Mouse (Mus musculus) hindbrain, embryonic 11.5 days (tissue): ENCODE data around the gene Tekt4. TPM values are rescaled to one million over a fixed set of nuclear protein-coding genes. Genes with fewer than 3 reads are reported as not detected.

Experiments used
- ATAC-seq: fragments of 200-750 bp; cut with Nextera tagmentation; 2 replicates; pipeline ENCODE4 v1.8.0; 2017; ENCODE audit warnings: mild to moderate bottlenecking, moderate TSS enrichment, moderate library complexity; ENCODE audit not compliant: low FRiP score
- DNase-seq: peaks from one replicate; pipeline ENCODE4 v3.0.0-alpha.2; 2015; ENCODE audit warnings: low spot score
- H3K27ac ChIP-seq: fragments of 300-500 bp; sonication (generic); 2 replicates; pipeline ENCODE4 v1.5.1; 2014; ENCODE audit warnings: mild to moderate bottlenecking, low read depth, low read length
- H3K27me3 ChIP-seq: fragments of 300-500 bp; sonication (generic); 2 replicates; pipeline ENCODE4 v1.6.1; 2014; ENCODE audit warnings: mild to moderate bottlenecking, low read length, moderate library complexity, mixed read lengths; ENCODE audit not compliant: control insufficient read depth, insufficient read depth
- H3K36me3 ChIP-seq: fragments of 300-500 bp; sonication (generic); 2 replicates; pipeline ENCODE4 v1.6.1; 2014; ENCODE audit warnings: mild to moderate bottlenecking, low read length, moderate library complexity, mixed read lengths; ENCODE audit not compliant: control insufficient read depth, insufficient read depth
- H3K4me1 ChIP-seq: fragments of 300-500 bp; sonication (generic); replicated peaks from 2 replicates; pipeline ENCODE4 v1.6.1; 2014; ENCODE audit warnings: low read length, mixed read lengths; ENCODE audit not compliant: control insufficient read depth, insufficient read depth
- H3K4me2 ChIP-seq: fragments of 300-500 bp; sonication (generic); replicated peaks from 2 replicates; pipeline ENCODE4 v1.6.1; 2014; ENCODE audit warnings: mild to moderate bottlenecking, low read depth, low read length
- H3K4me3 ChIP-seq: fragments of 300-500 bp; sonication (generic); 2 replicates; pipeline ENCODE4 v1.5.1; 2014; ENCODE audit warnings: low read depth, low read length
- H3K9ac ChIP-seq: fragments of 300-500 bp; sonication (generic); 2 replicates; pipeline ENCODE4 v1.6.1; 2014; ENCODE audit warnings: low read depth, low read length
- H3K9me3 ChIP-seq: fragments of 300-500 bp; sonication (generic); 2 replicates; pipeline ENCODE4 v1.6.1; 2016; ENCODE audit warnings: low read length; ENCODE audit not compliant: control insufficient read depth
- WGBS: fragments of 180-500 bp; shearing (Covaris S2); extraction: QIAGEN DNeasy Blood & Tissue Kit; methylation state at CpG from one replicate; pipeline ENCODE4 v1.1.7; 2014; 5-methylcytosine and 5-hydroxymethylcytosine counted together
- polyA plus RNA-seq: library from polyadenylated mRNA; unstranded; fragments of >200 nt; fragmentation: Nextera tagmentation; extraction: Ambion mirVana; gene quantifications from 2 replicates; pipeline ENCODE4 v1.2.1, GENCODE M21; 2014

Gene Tekt4
- polyA plus RNA-seq, 1 experiment from 2014 or later = 1.3 TPM

- Histone ChIP-seq H3K4me3 (no peak overlapping the region), H3K36me3 (no peaks in the 10 kb centered on the region), H3K9me3 (no peaks in the 10 kb centered on the region), H3K4me1 (no peaks in the 10 kb centered on the region), H3K27ac (no peak overlapping the region), H3K4me2 (no peak overlapping the region), H3K27me3 (no peaks in the 10 kb centered on the region), H3K9ac (no peak overlapping the region)
- 83% methylated on average over 10 of the region's 10 CpGs for WGBS
- ATAC-seq (no peak), DNase-seq (no peak)
These were observed 55.8 kb downstream of the Tekt4 start for GRCm38 (mm10) chr17:25510074-25510830.

- 80% methylated on average over 3 of the region's 3 CpGs for WGBS
- no peaks in the 10 kb centered on the region for H3K9me3 ChIP-seq
- H3K27ac ChIP-seq = no peak overlapping the region
- DNase-seq = no peak
- H3K4me1 ChIP-seq = no peaks in the 10 kb centered on the region
- no peaks in the 10 kb centered on the region for H3K27me3 ChIP-seq
- H3K9ac ChIP-seq = no peak overlapping the region
- no peak for ATAC-seq
- H3K4me3 ChIP-seq = no peak overlapping the region
- H3K4me2 ChIP-seq = no peak overlapping the region
- H3K36me3 ChIP-seq = no peaks in the 10 kb centered on the region
These were observed 57.5 kb downstream of the Tekt4 start for GRCm38 (mm10) chr17:25511876-25512275.

- H3K36me3 ChIP-seq = no peaks in the 10 kb centered on the region
- no peaks in the 10 kb centered on the region for H3K4me1 ChIP-seq
- no peak overlapping the region for H3K27ac ChIP-seq
- DNase-seq (no peak), ATAC-seq (no peak)
- no peaks in the 10 kb centered on the region for H3K9me3 ChIP-seq
- 95% methylated on average over 2 of the region's 2 CpGs for WGBS
- no peak overlapping the region for H3K9ac ChIP-seq
- H3K4me3 ChIP-seq = no peak overlapping the region
- no peaks in the 10 kb centered on the region for H3K27me3 ChIP-seq
- no peak overlapping the region for H3K4me2 ChIP-seq
These were observed 59.6 kb downstream of the Tekt4 start for GRCm38 (mm10) chr17:25514055-25514454.

- H3K27ac ChIP-seq = no peak overlapping the region
- ATAC-seq = no peak
- H3K4me1 ChIP-seq = no peaks in the 10 kb centered on the region
- no peaks in the 10 kb centered on the region for H3K9me3 ChIP-seq
- no peak overlapping the region for H3K4me3 ChIP-seq
- H3K27me3 ChIP-seq = no peaks in the 10 kb centered on the region
- 42% methylated on average over 5 of the region's 5 CpGs for WGBS
- no peak overlapping the region for H3K9ac ChIP-seq
- DNase-seq = no peak
- H3K36me3 ChIP-seq = no peaks in the 10 kb centered on the region
- H3K4me2 ChIP-seq = no peak overlapping the region
These were observed 61.9 kb downstream of the Tekt4 start for GRCm38 (mm10) chr17:25516315-25516714.

- Histone ChIP-seq H3K9ac (no peak overlapping the region), H3K4me3 (no peak overlapping the region), H3K4me1 (no peaks in the 10 kb centered on the region), H3K27ac (no peak overlapping the region), H3K4me2 (no peak overlapping the region), H3K36me3 (no peaks in the 10 kb centered on the region), H3K27me3 (no peaks in the 10 kb centered on the region), H3K9me3 (no peaks in the 10 kb centered on the region)
- WGBS = 81% methylated on average over 17 of the region's 17 CpGs
- DNase-seq (no peak), ATAC-seq (no peak)
These were observed 63.7 kb downstream of the Tekt4 start for GRCm38 (mm10) chr17:25518144-25518543.

GRCm38 (mm10) chr17:25519511-25519910, 65.1 kb downstream of the Tekt4 start:
- H3K4me1 ChIP-seq = no peaks in the 10 kb centered on the region
- no peak overlapping the region for H3K27ac ChIP-seq
- H3K4me3 ChIP-seq = no peak overlapping the region
- no peaks in the 10 kb centered on the region for H3K27me3 ChIP-seq
- no peak for DNase-seq
- H3K9ac ChIP-seq = no peak overlapping the region
- no peaks in the 10 kb centered on the region for H3K36me3 ChIP-seq
- WGBS = 67% methylated on average over 5 of the region's 5 CpGs
- H3K9me3 ChIP-seq = no peaks in the 10 kb centered on the region
- ATAC-seq = no peak
- H3K4me2 ChIP-seq = no peak overlapping the region

- ATAC-seq = no peak
- 61% methylated on average over 9 of the region's 9 CpGs for WGBS
- Histone ChIP-seq H3K9me3 (no peaks in the 10 kb centered on the region), H3K4me2 (no peak overlapping the region), H3K36me3 (no peaks in the 10 kb centered on the region), H3K4me3 (no peak overlapping the region), H3K27me3 (no peaks in the 10 kb centered on the region), H3K9ac (no peak overlapping the region), H3K4me1 (no peaks in the 10 kb centered on the region), H3K27ac (no peak overlapping the region)
- no peak for DNase-seq
These were observed 66.1 kb downstream of the Tekt4 start for GRCm38 (mm10) chr17:25520492-25520891.

- Histone ChIP-seq H3K27ac (no peak overlapping the region), H3K9ac (no peak overlapping the region), H3K4me2 (no peak overlapping the region), H3K4me1 (no peaks in the 10 kb centered on the region), H3K27me3 (no peaks in the 10 kb centered on the region), H3K9me3 (no peaks in the 10 kb centered on the region), H3K36me3 (no peaks in the 10 kb centered on the region), H3K4me3 (no peak overlapping the region)
- ATAC-seq = no peak
- WGBS = 87% methylated on average over 12 of the region's 12 CpGs
- DNase-seq = no peak
These were observed 67.7 kb downstream of the Tekt4 start for GRCm38 (mm10) chr17:25522080-25522479.
